Mouse (Mus musculus): ENCODE measurements around the gene Ccdc9b.

The Ccdc9b gene

GRCm38 (mm10) chr2:118749341-118749884 is 13.0 kb downstream of the Ccdc9b start:
- no peak for DNase-seq (ENCODE audit: low spot score)

DNA sequence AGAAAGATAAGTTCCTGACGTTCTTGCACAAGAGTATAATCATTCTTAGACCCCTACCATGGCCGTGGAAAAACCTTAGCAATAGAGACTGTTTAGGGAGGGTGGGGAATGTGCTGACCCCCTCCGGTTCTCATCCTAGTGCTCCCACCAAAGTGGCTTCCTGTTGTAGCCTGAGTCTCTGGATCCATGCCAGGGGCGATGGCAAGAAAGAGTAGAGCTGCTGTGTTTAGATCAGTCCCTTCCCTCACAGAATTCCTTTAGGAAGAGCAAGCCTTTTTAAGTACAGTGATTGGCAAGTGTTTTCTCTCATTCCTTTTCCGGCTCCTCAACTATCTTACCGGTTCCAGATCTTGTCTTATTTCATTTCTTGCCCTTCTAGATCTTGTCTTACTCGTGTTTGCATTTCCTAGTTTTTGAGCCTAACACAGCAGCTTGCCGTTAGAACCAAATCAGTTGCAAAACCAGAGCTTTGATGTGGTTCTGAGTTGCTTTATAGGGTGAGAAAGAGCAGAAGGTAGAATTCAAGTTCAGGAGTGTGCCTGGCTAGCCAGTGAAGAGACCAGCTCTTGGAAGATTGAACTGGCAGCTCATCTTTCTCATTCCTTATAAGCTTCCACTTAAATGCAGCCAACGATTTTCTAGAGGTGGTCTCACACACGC is 15.0 kb downstream of the Ccdc9b start:
- peak; percentile 64 for DNase-seq (ENCODE audit: low spot score)

DNA sequence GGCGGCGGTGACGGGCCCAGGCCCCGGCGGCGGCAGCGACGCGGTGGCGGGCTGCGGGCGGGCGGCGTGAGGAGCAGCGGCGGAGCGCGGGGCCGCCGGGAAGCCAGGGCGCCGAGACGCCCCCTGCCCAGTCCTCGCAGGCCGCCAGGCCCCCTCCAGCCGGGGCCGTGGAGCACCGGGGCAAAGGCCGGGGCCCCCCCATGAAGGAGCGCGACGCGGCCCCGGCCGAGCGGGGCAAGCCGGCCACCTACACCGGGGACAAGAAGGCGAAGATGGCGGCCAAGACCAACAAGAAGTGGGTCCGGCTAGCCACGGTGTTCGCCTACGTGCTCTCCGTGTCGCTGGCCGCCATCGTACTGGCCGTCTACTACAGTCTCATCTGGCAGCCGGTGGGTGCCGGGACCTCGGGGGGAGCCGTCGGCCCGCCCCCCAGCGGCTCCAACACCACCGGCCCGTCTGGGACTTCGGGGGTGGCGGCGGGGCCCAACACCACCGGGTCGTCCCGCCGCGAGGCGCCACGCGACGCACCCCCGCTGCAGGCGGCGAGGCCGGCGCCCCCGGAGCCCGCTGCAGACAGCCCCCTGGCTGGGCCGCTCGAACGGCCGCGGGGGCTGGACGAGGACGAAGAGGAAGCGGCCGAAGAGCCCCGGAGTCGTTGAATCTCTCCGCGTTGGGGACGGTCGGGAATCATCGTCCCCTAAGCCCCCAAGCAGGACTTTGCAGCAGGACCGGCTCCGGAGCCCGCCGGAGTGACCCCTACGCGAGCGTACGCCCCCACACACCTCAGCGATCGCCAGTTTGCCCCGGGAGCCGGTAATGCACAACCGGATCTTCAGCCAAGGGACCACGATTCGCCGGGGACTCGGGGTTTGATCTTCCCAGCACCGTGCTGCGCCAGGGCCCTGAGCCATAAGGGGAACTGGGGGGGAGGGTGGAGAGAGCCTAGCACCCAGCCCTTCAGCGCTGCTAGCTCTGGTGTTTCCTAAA is 16.3 kb downstream of the Ccdc9b start:
- DNase-seq (ENCODE audit: low spot score), result no peak

- DNase-seq (ENCODE audit: low spot score), result peak; percentile 84
These were observed 17.1 kb downstream of the Ccdc9b start, which contains the start of gene Inafm2 for GRCm38 (mm10) chr2:118745232-118745884. Inafm2 (plus strand) TSS chr2:118745758.

GRCm38 (mm10) chr2:118744621-118745020 is 17.8 kb downstream of the Ccdc9b start:
- DNase-seq (ENCODE audit: low spot score), result no peak

- DNase-seq (ENCODE audit: low spot score), result peak; percentile 75
These were observed 19.1 kb downstream of the Ccdc9b start for GRCm38 (mm10) chr2:118743261-118743943.

DNA sequence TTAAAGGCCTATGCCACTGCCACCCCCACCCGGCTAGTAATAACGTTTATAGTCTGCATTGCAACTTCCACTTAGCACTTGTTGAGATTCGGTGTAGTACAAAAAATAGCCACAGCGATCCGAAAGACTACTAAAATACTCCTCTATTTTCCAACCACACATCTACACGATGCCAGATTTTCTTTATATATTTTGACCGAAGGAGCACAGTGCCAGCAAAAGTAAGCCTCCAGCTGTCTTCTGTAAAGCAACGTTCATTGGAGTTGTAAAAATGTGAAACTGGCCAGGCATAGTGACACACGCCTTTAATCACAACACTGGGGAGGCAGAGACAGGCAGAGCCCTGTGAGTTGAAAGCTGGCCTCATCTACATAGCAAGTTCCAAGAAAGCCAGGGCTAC is 21.3 kb downstream of the Ccdc9b start:
- no peak for DNase-seq (ENCODE audit: low spot score)

GRCm38 (mm10) chr2:118740341-118740740 is 22.1 kb downstream of the Ccdc9b start:
- no peak for DNase-seq (ENCODE audit: low spot score)

DNA sequence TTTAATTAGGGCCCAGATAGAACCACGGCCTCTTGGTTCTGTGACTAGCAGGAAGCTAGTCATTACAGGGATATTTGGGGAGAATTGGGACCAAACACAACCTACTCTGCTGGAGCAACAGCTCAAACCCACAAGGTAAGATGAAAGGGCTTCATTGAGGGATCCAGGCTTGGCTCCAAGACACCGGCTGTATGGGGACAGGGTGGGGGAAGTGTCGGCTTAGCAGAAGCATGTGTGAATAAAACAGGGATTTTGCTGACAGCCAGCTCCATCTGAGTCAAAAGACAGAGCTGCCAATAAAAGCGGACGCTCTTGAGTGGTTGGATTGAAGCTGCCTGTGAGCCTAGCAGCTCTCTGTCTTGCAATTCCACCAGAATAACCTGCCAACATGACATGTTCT is 29.1 kb downstream of the Ccdc9b start:
- no peak for DNase-seq (ENCODE audit: low spot score)

GRCm38 (mm10) chr2:118731981-118732380 is 30.5 kb downstream of the Ccdc9b start:
- DNase-seq (ENCODE audit: low spot score), result no peak

DNA sequence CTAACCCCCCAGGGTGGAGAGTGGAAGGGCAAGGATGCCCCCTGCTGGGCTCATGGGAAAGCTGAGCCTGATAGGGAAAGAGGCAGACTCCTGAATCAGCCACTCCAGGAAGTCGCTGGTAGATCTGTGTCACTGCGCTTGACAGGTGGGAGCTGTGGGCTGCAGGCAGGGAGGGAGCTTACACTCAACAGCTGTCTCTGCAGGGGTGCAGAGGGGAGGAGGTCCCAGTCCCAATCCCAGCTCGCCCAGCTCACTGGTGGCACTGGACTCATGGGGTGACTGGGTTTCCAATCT is 31.9 kb downstream of the Ccdc9b start:
- DNase-seq (ENCODE audit: low spot score), result peak; percentile 59

DNA sequence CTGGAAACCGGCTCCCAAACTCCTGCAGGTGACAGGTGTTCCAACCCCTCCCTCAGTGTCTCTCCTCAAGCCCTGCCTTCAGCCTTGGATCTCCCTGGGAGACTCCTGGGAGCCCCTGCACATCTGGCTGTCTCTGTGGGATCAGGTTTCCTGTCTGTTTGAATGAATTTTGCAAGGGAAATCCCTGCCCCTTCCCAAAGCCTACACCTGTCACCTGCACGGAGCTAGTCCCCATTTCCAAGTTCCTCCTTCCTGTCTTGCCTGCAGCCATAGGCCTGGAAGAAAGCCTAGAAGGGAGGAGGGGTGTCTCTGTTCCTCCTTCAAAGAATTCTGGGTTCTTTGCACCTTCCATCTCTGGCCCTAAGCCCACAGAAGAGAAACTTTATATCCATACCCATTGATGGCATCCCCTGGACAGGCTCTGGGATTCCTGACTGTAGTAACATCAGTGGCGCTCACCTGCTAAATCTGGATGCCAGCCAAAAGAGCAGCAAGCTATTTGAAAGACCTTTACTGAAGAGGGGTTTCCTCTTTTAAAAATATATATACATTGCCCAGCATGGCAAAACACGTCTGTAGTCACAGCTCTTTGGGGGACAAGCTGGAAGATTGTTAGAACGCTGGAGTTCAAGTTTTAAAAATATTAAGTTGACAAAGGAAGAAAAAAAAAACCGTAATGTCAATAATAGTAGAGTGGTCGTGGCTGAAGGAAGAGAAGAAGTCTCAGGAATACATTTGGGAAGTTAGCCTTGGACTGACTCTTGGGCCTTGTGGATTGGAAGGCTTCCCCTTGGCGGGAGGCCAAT is 32.4 kb downstream of the Ccdc9b start:
- DNase-seq (ENCODE audit: low spot score), result no peak

DNA sequence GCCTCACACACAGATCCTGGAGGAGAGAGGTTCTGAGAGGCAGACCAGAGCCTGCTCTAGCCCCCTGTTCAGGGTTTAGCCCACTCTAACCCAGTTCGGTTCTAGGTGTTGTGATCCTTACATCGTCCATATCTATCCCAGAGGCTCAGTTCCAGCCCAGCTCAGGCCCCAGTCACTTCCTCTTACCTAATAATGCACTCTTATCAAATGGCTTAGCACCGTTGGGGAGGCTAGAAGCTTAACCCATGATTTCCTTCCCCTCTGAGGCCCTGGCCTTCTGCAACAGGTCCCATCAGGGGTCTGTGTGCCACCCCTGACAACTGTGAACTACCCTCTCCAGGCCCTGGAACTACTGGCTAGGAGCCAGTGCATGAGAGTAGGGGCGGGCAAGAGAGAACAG is 33.3 kb downstream of the Ccdc9b start:
- no peak for DNase-seq (ENCODE audit: low spot score)

DNA sequence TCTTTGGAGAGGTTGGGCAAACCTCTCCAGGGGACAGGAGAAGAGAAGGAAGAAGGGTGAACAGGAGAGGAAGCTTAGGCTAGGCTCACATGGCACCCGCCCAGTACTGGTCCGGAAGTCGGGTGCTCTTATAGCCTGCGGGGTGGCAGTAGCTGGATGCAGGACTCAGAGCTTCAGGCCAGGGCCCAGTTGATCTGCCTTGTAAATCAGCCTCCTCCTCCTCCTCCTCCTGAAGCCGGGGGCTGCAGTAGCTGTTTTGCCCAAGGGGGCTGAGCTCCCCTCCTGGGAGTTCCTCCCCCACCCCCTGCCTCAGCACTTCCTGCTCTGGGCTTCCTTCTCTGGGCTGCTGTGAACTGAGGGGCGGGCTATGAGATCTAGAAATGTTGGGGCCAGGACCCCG is 34.1 kb downstream of the Ccdc9b start, which contains the start of gene Plcb2:
TSS of gene Plcb2 (minus strand) at position 102 of the 400 bp plus-strand sequence.
- no peak for DNase-seq (ENCODE audit: low spot score)

- no peak for DNase-seq (ENCODE audit: low spot score)
These were observed 34.5 kb downstream of the Ccdc9b start for GRCm38 (mm10) chr2:118727911-118728310.

DNA sequence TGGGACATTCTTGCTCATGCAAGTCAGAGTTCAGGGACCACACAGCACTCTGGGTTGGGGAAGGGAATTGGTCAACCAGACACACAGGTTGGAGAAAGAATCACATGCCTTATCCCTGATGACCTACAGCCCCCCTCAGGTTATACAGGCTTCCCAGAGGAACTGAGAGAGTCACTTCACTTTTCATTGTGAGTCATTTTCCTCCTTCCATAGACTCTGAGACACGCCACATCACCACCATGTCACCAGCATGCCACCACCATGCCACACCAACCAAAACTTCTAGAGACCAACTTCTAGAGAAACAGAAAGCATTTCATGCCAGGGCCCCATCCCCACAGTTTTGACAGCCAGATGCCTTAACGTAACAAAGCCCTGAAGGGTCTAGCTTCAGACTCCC is 35.6 kb downstream of the Ccdc9b start:
- no peak for DNase-seq (ENCODE audit: low spot score)

DNA sequence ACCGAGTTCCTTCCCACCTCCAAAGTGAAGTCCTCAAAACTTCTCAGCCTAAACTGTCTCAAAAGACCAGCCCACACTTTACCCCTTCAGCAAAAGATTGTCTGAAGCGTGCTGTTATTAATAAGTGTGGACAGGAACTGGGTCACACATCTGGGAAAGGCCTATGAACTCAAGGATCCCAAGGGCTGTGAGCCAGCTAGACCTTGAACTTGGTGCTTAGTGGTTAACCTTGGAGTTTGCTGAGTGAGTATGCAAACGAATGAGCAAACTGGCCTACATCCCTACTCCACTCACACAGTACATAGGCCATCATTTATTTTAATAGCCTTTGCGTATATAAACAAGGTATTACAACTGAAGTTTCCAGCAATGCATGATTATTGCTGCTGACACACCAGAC is 37.0 kb downstream of the Ccdc9b start:
- no peak for DNase-seq (ENCODE audit: low spot score)

GRCm38 (mm10) chr2:118723693-118724486 is 38.6 kb downstream of the Ccdc9b start:
- DNase-seq (ENCODE audit: low spot score), result no peak

DNA sequence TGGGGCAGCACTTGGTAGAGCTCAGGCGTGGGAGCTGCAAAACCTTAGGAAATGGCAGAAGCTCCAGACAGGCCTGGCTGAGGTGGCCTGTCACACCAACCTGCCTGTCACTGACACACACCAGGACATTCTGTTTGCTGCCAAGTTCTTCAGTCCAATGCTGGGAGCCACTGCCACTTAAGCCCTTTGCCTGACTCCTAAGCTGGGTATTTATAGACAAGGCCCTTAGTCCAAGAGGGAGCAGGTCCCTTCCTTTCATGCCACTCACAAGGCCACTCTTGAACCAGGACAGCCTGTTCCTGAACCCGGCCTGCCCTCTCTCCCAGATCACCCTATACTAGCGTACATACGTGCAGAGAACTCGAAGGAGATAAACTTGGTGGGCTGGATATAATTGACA is 45.8 kb downstream of the Ccdc9b start:
- no peak for DNase-seq (ENCODE audit: low spot score)

DNA sequence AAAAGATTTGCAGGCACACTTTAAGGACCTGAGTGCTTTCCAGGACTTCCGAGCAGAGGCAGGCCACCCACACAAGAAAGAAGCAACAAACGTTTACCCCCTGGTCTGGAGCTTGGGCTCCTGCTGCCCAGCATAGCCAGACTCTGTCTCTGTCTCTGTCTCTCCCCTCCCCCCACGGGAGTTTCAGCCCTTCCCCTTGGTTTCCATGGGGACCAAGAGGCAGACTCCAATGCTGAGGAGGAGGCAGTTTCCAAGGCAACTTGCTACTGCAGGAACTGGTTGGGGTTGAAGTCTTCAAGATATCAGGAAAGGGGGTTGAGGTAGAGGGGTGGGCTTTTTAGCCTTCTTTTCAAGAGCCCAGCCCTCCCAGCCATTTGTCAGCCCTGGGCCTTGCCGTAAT is 48.2 kb downstream of the Ccdc9b start:
- no peak for DNase-seq (ENCODE audit: low spot score)

Measured in adipocyte (in vitro differentiated cells).